Mouse (Mus musculus) kidney, adult 9 months (tissue): ENCODE results near the gene Atp5j.
A peak's percentile ranks its signal among the peaks of the same experiment; 100 is the strongest.

Experiments
- DNase-seq: peaks from one replicate; pipeline ENCODE4 v3.0.0; 2022

Atp5j gene

DNA sequence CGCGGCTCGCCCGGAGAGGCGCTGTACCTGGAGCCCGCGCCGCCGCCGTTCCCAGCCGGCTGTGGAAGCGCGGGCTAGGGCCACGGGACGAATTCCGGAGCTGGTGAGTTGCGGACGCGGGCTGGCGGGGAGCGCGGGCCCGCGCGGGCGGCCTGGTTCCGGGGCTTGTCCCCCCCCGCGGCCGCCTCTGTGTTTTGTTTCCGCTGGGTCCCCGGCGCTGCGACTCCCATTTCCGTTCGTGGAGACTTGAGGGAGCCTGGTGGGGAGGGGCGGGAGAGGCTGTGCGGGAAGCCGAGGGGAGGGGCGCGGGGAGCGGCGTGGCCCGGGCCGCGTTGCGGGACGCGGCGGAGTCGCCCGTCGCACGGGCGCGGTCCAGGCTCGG is at the start of gene Atp5j:
Gene Atp5j, minus strand, starts transcription at position 185 of the 382 bp plus-strand sequence.
- DNase-seq: peak; percentile 89

DNA sequence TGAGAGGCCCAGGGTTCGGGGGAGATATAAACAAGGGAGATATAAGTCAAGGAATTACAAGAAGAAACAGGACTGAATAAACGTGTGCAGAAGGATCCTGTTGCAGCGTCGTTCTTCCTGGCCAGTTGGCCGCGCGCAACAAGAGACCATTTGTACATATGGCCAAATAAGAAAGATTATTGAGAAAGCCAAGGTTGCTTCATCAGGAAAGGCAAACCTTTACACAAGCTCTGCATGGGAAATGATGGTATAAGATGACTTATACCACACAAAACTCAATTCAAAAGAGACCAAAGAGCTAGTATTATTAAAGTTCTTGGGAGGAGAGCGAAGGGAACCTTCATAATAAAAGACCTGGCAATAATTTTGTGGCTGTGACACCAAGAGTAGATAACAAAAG is 49.1 kb upstream of the Atp5j start:
- DNase-seq: no peak

DNA sequence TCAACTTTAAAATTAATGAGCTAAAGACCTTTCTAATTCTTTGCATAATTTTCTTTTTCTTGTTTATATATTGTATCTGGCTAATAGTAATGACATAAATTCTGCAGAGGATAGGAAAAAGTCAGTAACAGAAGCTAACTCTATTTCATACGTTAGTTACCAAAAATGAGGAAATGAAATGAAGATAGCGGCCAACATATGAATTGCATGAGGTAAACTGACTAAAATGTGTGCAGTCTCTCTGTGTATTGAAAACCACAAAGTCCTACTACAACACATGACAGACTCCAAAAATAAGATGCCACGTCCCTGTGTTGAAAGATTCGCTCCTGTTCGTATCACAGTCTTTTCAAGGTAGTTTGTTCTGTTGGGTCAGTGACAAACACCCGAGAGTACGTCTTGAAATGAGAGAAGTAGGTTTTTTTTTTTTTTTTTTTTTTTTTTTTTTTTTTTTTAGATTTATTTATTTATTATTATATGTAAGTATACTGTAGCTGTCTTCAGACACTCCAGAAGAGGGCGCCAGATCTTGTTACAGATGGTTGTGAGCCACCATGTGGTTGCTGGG is 46.4 kb upstream of the Atp5j start:
- no peak for DNase-seq

DNA sequence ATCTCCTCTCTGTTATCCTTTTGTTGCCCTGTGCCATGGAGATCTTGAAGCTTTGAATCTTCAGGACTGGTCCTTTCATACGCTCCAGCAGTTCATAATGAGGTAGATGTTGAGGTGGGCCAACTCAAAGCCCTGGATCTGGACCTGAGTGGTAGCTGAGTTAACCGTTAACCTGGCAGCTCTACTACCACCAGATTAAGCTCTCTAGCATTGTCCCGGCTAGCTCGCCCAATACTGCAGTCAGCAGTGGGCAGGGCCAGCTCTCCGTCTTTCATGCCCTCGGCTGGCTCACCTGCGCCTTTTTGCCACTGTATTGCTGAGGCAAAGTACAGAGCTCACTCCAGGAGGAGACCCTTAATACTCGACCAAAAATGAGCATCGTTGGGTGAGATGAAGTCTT is 45.7 kb upstream of the Atp5j start:
- no peak for DNase-seq

DNA sequence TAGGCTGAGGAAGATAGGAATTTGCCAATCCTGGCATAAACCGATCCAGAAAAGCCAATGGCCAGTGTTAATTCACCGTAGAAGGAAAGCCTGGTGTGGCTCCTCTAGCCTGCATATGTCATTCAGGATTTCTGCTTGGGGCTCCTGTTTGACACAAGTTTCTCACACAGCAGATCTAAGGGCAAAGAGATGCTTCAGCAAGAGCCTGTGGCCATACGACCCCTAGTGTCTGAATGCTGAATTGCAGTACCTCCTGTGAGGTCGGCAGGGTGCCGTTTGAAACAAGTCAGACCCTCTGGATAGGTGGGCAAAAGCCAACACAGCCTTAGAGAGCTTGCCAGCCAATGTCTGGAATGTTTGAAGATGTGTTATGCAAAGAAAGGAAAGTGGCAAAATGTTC is 43.7 kb upstream of the Atp5j start:
- peak; percentile 68 for DNase-seq

DNA sequence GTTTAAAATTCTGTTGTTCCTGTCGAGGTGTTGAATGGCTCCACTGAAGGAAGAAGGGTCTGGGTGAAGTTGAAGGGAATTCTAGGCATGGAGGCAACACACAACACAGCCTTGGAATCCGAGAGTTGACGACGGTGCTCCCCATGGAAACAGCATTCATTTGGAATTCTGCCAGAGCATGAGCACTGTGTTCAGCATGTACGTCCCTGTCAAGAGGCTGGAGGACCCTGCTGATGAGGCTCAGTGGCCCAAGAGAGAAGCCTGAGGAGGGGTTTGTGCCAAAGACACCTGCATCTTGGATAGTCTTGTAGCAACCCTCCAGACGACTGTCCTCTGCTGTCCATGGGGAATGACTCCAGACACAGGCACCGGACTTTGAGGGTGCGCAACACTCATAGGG is 40.7 kb upstream of the Atp5j start:
- no peak for DNase-seq

DNA sequence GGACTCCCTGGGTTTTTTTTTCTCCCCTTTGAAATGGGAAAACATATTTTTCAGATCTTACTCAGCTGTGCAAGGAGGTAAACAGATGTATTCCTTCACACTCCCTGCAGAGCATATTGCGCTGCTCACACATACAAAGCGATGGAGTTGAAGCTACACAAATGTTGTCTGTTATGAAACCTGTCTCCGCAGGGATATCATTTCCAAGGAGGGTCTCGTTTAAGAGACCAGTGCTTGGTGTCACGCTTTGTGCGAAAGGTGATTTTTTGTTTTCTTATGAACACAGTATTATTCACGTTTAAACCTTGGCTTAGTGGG is 40.3 kb upstream of the Atp5j start:
- no peak for DNase-seq

DNA sequence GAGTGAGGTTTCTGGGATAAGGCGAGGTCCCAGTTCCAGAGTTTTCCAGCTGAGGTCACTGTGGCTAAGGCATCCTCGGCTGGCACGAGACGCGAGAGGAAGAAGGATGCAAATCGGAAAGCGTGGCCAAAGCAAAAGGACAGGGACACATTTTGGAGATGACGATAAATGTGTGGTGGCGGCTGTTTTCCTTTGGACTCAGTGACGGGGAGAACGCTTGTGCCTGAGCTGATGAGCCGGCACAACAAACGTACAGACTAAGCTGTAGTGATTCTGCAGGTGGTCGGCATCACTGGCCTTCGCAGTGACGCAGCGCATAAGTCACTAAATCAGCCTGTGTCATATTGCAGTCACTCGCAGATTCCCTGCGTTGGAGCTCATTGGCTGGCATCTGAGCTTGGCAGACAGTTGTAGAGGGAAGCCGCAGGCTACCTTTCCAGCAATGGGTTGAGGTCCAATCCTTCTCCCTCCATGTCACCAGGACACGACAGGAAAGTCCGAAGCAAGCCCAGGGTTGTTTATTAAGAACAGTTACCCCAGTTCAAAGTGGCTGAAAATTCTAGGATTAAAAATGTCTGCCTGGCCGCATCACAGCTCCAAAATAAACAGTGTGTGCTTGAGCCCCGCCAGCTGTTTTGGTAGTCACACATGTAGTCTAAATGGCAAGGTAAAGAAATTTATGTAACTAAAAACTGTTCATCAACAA is 39.7 kb upstream of the Atp5j start:
- no peak for DNase-seq

DNA sequence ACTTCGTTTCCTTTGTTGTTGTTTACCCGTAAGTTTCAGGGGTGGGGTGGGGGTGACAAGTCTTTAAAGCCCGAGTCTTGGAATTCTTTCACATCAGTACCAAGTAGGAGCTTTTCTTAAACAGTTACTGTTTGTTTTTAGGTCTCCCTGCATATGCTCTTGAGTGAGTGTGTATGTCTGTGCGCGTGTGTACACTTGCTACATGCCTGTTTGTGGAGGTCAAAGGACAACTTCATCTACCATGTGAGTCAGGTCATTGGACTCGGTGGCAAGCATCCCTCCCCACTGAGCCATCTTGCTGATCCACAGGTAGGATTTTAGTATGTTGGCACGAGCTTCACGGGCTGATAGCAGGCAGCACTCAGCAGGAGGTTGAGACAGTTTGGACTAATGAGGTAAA is 38.4 kb upstream of the Atp5j start:
- no peak for DNase-seq

DNA sequence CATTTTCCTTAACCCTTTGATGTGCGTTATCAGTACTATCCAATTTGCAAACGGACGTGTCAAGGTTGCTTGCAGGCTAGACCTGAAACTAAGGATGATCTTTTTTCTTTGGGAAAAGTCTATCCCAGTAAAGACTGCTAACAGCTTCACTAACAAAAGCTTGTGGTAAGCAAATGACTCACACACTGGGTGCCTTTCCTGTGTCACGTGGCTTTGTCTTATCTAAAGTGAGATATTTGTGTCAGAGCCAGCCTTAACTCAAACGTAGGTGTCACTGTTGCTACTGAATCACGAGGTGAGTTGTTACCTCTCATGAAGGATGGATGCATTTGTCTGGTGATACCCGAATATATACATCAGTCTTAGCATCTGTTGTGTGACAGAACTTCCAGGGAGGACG is 29.2 kb upstream of the Atp5j start:
- no peak for DNase-seq

DNA sequence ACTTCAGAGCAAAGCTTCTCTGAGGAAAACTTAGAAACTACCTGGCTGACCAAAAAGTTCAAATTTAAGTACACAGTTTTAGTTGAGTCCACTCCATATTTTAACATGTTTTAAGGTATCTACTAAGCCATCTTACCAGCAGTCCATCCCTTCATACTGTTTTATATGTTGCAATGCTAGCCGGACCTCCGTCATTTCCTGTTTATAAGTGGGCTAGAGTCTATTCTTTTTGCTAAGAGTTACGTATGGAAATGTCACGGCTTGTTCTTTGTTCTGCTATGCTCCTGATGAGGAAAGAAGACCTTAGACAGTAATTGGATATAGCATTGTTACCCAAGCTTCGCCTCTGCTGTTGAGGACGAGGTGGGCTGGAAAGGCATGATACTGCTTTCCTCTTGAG is 18.1 kb upstream of the Atp5j start:
- DNase-seq: no peak

DNA sequence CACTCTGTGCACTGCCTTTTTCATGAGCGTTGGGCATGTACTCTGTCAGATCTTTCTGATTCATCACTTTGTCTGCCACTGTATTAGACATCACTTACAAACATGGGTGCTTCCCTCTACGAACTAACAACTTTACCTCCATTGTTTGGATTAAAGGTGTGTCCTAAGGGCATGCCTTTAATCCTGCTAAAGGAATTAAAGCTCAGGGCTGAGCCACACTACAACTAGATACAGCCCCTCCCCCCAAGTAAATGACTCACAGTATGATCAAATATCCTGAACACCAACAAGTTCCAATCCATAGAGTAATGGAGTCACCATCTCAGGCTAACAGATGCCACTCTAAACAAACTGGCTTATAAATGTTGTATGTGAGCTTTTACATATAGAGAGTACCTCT is 3.2 kb upstream of the Atp5j start:
- DNase-seq: no peak

DNA sequence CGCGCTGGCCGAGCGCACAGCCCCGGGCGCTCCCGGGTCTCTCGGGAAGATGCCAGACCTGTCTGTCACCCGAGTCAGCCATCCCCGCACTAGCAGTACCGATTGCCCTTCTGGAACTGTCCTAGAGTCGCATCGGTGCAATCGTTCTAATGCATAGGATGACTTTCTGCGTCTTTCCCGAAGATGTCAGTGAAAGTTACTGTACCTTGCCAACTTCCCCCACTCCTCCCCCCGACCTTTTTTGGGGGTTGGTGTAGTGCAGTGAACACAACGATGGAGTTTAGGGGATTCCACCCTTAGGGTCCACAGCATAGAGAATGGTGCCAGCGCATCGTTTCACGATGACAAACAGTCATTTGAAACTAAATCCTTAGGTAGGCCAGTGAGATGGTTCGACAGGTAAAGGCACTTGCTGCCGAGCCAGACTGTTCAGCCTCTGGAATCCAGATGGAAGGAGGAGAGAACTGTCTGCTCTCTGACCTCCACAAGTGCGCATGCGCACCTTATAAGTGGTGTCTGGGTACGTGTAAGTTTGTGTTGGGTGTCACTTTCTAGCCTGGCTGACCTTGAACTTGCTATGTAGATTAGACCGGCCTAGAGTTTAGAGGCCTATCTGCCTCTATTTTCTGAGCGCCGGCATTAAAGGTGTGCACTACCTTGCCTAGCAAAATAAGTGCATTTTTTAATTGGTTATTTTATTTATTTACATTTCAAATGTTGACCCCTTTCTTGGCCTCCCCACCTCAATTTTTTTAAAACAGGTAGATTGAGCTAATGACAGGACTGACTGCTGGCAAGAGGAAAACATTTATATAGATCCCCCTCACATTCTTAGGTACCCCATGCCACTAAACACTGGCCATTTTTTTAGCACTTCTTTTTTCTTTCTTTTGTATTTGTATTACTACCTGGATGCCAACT is 658 bp upstream of the Atp5j start:
- DNase-seq: peak; percentile 82

DNA sequence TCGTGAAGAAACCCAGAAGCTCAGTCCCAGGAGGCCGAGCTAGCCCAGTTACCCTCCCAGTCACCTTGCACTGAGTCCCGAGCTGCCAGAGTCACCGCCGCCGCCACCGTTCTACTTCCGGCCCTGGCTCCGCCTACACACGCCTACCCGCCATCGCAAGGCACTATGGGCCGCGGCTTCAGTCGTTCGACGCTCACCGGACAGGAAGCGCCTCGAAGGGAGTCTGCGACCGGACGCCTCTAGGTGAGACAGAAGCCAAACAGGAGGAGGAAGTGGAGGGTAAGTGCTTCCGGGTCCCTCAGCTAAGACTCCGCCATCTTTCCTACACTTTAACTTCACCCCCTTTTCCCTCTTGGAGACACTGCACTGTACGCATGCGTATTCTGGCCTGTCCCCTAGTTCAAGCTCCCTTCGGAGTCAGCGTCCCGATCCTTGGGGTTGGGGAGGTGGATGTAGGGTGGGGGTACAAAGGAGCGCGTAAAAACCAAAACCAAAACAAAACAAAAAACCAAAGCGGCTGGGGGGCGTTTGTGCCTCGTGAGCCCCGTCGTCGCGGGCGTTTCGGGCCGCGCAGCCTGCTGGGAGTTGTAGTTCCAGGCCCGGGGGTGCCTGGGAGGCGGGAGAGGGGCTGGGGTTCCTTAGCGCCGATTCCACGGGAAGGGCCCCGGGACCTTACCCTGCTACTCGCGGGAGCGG is 532 bp downstream of the Atp5j start, which contains the start of gene Gabpa:
Gene Gabpa, plus strand, starts transcription at position 181 of the 696 bp plus-strand sequence.
- peak; percentile 97 for DNase-seq

DNA sequence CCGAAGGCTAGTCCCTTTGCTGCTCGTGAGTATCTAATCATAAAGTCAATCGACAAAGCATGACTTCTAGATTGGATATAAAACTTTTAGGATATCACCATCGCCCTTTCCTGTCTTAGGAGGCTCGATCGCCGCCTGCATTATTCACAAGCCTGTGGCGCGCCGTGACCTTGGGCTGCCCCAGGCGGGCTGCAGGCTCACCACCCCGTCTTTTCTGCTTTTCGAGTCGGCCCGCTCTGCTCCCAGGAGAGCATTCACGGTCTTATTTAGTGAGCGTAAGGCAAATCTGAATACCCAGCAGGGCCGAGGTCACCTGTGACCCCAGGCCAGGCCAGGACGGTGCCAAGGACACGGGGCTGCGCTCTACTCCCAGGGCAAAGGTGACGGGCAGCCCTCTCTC is 1.1 kb downstream of the Atp5j start:
- DNase-seq: no peak

DNA sequence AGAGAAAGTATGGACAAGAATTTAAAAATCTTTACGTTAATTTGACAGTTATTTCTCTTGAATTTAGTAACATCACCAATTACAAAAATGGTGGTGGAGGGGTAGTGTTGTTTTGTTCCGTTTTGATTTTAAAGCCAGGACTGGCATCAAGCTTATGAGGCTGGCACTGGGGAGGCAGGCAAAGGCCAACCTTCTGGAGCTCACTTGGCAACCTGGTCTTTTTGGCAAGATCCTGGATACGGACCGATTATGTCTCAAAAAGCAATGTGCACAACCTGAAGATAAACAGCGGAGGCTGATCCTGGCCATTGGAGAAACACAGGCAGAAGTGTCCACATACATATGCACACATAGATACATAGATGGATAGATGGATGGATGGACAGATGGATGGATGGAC is 2.7 kb downstream of the Atp5j start:
- peak; percentile 36 for DNase-seq

DNA sequence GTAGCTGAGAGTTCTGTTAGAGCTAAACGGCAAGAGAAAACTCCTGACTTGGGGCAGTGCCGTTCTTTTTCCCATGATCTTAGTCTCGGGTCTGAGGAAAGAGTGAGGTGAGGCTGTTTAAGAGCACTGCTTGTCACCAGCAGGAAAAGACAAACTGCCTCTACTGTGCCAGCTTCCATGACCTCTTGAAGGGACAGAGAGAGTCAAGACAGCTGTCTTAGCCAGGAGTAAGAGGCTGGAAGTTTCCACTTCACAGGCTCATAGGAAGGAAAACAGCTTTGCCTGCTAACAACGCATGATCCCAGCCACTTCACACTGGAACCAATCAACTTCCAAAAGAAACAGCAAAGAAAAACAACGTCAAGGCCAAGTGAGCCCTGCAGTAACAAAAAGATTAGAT is 3.7 kb downstream of the Atp5j start:
- DNase-seq: no peak

DNA sequence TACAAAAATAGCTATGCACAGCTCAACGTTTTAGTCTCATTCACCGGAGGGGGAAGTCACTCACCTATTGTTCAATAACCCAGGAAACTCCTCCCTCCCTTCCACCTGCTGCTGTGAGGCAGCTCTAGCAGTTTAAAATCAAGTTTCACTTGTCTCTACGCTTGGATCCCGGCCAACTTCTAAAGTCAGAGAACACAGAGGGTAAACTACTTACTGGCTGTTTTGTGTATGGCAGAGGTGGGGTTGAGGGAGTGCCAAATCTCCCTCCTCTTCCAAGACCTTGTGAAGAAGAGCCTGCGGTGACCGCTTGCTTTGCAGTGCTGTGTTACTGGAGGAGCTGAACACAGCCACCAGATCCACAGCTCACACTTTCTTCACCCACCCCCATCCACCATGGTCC is 10.4 kb downstream of the Atp5j start:
- peak; percentile 84 for DNase-seq

DNA sequence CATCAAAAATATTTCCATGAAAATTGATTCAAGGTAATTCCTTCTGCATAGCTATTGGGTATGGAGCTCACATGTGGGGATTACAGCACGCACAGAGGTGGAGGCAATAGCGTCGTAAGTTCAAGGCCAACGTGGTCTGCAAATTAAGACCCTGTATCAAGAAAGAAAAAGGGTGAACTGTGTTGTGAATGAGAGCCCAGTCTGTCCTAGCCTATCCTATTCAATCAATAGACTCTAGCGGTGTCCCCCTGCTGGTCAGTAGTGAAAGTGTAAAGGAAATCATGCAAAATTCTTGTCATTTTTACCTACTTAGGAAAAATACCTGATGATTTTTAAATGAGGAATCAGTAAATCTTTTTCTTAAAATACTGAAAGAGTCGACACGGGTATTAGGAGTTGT is 18.0 kb downstream of the Atp5j start:
- DNase-seq: peak; percentile 55

DNA sequence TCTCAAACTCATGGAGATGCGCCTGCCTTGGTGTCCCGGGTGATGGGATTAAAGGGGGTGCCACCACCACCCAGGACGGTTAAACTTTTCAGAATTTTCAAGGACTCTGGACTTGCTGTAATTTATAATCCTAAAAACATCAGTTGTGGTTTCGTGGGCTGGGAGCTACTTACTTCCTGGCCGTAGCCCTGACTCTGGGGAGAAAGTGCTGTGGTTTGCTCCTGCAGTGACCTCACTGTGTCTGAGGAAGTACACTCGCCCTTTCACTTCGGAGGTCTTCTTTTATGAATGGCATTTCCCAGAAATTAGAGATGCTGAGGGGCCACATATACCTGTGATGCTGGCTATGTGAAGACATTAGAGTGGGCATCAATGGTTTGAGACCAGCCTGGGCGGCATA is 20.9 kb downstream of the Atp5j start:
- no peak for DNase-seq

DNA sequence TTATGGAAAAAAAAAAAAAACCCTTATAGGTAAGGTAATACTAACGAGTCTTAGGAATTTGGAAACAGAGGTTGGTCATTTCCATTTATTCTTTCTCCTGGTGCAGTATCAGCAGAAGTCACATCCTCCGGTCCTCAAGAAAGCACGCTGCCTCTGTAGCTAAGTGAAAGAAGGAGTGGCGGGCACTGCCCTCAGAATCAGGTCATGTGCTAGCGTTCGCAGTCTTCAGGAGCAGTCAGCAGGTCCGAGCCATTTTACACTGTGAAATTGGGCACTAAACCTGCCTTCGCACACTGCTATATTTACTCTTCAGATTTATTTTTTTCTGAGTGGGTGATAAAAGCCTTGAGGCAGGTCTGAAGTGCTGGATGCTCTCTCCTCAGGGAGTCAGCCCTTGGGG is 21.6 kb downstream of the Atp5j start:
- no peak for DNase-seq

DNA sequence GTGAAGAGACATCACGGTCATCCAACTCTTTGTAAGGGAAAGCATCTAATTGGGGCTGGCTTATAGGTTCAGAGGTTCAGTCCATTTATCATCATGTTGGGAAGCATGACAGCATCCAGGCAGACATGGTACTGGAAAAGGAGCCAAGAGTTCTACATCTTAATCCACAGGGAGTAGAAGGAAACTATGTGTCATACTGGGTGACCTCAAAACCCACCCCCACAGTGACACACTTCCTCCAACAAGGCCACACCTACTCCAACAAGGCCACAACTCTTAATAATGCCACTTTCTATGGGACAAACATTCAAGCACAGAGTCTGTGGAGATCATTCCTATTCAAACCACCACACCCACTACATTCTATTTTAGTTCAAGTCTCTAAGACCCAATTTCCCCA is 25.2 kb downstream of the Atp5j start:
- DNase-seq: peak; percentile 20

DNA sequence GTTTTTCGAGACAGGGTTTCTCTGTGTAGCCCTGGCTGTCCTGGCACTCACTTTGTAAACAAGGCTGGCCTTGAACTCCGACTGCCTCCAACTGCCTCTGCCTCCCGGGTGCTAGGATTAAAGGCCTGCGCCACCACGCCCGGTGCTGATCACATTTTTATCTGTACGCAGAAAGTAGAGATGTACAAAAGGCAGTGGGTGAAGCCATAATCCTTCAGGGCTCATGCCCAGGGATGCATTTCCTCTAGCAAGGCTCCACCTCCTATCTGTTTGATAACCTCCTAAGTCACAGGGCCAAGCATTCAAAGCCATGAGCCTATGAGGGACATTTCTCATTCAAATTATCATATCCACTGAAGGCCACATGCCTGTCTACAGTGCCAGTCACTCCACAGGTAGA is 27.6 kb downstream of the Atp5j start:
- DNase-seq: no peak

DNA sequence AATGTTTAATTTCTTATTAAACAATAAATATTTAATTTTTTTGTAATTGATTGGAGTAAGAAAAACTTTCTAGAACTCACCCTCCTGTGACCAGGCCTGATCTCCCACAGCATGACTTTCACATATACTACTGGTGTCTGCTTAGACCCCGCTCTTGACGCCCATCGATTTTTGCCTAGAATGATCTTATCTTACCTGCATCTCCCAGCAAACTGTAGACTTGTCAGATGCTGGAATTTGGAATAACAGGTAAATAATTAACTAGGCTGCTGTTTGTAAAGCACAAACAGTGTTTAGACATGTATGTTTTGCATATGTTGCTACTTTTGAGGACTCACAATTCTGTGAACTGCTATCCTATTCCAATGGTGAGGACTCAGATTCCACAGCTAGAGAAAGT is 29.2 kb downstream of the Atp5j start:
- no peak for DNase-seq
